Mouse (Mus musculus) lung, postnatal 36 days (tissue): Measurements from ENCODE around the gene Podn.
"Not testable (repeated sequence)": the region's sequence is repeated elsewhere in the genome, so short reads cannot be mapped to it uniquely, and the experiment has no call there.

Experiments
- DNase-seq: peaks from one replicate; pipeline ENCODE4 v3.0.0; 2022; ENCODE audit warnings: mixed read lengths

The Podn gene

GRCm38 (mm10) chr4:108096345-108096744 is at the start of gene Podn:
Gene Podn, minus strand, starts transcription at chr4:108096445.
- DNase-seq, result no peak

DNA sequence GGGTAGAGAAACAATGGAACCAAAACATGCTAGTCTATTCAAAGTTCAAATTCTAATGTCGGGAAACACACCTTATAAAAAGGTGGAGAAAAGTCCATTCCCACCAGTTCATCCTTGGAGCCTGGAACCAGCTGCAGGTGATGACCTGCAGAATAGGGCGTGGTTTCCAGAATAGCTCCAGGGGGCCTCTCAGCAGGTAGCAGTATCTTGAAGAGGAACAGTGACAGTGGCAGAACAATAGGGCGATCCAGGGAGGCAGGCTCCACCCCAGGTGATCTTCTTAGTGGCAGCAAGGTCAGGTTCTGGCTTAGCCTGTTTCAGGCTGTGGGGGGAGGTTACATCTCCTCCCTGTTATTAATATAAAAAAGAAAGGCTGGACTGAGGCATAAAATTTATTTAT is 49.3 kb upstream of the Podn start:
- not testable (repeated sequence) for DNase-seq

DNA sequence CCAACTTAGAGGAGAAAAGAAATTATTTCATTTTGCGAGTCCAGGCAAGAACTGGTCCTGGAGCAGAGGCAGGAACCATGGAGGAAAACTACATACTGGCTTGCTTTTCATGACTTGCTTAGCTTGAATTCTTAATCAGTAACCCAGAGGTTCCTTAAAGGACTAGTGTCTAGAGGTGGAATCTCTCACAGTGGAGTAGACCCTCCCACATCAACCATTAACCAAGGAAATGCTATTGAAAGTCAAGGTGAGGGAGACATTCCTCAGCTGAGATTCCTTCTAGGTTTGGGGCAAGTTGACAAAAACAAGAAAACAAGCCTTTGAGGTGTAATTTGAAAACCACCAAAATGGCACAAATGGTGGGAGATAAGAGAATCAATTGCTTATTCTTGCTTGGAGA is 48.6 kb upstream of the Podn start, which contains the start of gene Scp2:
Scp2 (minus strand) TSS at position 119 of the 400 bp plus-strand sequence.
- DNase-seq, result no peak

- DNase-seq, result no peak
Observed at GRCm38 (mm10) chr4:108143778-108144177, 47.5 kb upstream of the Podn start.

DNA sequence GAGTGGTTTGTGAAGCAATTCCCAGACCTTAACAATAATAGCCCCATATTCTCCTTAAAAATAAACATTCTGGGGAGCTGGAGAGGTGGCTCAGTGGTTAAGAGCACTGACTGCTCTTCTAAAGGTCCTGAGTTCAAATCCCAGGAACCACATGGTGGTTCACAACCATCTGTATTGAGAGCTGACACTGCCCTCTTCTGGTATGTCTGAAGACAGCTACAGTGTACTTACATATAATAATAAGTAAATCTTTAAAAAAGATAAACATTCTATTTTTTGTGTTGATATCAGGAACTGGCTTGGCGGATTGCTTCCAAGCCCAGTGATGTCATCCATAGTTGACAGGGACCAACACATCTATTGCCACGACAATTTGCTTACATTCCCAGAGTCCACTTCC is 46.9 kb upstream of the Podn start:
- peak; percentile 13 for DNase-seq

DNA sequence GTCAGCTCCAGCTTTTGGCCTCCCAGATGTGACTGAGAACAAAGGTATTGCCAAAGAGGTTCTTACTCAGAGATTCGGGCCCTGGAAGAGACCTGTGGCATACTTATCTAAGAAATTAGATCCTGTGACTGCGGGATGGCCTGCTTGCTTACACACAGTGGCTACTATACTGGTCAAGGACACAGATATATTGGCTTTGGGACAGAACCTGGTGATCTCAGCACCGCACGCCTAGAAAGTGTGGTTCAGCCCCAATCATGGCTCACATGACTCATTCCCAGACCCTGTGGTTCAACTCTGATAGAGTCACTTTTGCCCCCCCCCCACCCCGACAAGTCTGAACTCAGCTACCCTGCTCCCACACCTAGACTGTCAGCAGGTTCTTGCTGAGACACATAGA is 40.7 kb upstream of the Podn start:
- DNase-seq, result no peak

- DNase-seq, result no peak
Observed at GRCm38 (mm10) chr4:108130452-108130851, 34.2 kb upstream of the Podn start.

- no peak for DNase-seq
Observed at GRCm38 (mm10) chr4:108128339-108128738, 32.1 kb upstream of the Podn start.

GRCm38 (mm10) chr4:108127516-108127915 is 31.3 kb upstream of the Podn start:
- no peak for DNase-seq

DNA sequence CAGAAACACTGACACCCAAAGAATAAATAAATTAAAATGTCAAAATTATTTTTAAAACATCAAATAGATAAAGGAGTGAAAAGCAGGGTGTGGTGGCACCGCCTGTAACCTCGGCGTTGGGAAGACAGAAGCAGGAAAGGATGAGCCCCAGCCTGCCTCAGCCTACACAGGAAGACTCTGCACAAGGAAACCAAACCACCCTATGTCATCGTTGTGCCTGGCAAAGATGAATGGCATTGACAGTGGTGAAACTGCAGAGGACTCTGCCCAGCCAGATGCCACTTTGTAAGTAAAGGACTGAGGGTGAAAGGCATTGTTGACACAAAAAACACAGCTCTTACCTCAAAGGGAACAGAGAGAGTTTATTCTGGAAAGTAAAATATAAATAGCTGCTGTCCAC is 30.0 kb upstream of the Podn start:
- DNase-seq, result no peak

GRCm38 (mm10) chr4:108124104-108124503 is 27.9 kb upstream of the Podn start:
- DNase-seq, result no peak

GRCm38 (mm10) chr4:108117924-108118876 is 22.0 kb upstream of the Podn start:
- DNase-seq, result peak; percentile 96

- DNase-seq, result no peak
Observed at GRCm38 (mm10) chr4:108117488-108117887, 21.2 kb upstream of the Podn start.

- no peak for DNase-seq
Observed at GRCm38 (mm10) chr4:108116466-108116865, 20.2 kb upstream of the Podn start.

DNA sequence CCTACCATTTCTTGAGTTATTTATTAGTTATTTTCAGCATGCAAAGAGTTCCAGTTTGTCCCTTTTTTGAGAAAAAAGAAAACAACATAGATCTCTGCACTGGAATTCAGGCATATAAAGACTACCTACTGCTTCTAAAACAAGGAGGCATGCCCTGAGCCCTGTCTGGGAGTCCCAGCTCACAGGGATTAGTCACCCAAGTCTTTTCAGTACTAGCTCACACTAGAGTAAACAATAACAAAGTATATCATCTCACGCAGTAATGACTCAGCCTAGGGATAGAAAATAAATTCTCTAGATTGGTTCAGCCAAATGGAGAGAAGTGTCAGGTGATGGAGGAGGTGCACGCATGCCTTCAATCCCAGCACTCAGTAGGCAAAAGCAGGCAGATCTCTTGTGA is 14.5 kb upstream of the Podn start:
- DNase-seq, result no peak

GRCm38 (mm10) chr4:108109728-108110127 is 13.5 kb upstream of the Podn start:
- no peak for DNase-seq

DNA sequence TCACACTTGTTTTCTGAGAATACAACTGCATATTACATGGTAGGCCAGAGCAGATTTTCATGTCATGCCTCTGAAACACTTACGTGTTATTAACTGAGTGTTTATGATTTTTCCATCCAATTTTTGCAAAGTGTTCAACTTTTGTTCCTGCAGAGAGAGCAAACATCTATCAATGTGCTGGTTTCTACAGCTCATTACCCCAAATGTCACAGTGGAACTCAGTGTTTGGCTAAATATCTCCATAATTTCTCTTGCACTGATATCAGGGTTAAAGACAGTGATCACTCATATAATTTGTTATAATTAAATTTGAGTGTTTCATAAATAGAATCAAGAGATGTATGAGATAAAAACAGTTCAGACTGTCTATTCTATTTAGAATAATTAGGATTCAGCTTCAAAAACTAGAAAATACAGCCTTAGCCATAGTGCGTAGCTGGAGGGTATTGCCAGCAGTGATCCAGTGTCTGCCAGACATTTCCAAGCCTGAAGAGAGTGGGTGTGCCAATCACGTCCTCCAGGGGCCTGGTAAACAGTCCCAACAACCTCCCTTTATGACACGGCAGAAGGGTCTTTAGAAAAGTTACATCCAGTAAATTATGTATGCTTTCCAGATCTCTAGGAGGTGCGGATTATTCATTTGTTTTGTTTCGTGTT is 3.4 kb downstream of the Podn start:
- DNase-seq, result no peak

DNA sequence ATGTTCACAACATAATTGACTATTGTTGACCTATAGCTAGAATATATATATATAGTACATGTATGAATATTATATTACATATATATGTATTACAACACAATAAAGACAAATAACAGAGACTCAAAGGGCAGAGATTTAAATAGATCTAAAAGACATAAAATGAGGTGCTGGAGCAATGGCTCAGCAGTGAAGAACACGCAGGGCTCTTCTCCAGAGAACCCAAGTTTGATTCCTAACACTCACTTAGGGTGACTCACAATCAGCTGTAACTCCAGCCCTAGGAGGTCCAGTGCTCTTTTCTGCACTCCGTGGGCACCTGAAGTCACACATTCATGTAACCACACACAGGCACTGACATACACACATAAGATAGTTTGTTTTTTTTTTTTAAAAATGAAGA is 12.3 kb downstream of the Podn start:
- no peak for DNase-seq

DNA sequence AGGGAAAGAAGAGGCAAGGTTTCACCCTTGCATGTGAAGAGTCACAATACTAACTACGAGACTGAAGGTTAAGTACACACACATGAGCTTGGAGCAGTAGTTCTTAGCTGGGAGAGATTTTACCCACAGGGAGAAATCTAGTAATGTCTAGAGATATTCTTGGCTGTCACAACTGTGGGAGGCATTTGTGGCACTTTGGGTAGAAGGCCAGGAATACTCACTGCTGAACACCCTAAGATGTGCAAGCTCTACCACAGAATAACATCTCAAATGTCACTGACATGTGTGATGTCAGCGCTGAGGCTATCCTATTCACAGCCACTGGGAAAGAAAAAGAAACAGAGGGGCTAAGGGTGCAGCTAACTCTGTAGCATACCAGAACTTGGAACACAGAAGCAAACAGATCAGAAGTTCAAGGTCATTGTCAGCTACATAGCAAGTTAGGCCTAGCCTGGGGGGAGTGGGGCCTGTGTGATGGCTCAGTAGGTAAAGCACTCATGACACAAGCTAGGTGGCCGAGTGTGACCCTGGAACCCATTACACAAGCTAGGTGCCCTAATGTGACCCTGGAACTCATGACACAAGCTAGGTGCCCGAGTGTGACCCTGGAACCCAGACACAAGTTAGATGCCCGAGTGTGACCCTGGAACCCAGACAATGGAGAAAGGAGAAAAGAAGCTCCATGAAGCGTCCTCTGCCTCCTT is 13.1 kb downstream of the Podn start:
- DNase-seq, result no peak

DNA sequence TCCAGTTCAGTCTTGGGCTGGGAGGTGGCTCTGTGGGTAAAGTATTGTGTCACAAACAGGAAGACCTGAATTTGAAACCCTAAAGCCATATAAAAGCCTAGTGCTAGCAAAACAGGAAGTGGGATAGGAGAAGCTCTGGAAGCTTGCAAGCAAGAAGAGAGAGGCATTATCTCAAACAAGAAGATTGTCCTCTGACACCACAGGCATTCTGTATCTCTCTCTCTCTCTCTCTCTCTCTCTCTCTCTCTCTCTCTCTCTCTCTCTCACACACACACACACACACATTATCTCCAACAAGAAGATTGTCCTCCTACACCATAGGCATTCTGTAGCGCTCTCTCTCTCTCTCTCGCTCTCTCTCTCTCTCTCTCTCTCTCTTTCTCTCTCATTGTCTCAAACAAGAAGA is 13.8 kb downstream of the Podn start:
- DNase-seq, result no peak

- DNase-seq, result no peak
Observed at GRCm38 (mm10) chr4:108080876-108081275, 15.4 kb downstream of the Podn start.

GRCm38 (mm10) chr4:108079762-108080161 is 16.5 kb downstream of the Podn start:
- DNase-seq, result peak; percentile 36

GRCm38 (mm10) chr4:108079191-108079590 is 17.1 kb downstream of the Podn start:
- DNase-seq, result not testable (repeated sequence)
